Mouse (Mus musculus) C2C12 (cell line): Measurements from ENCODE around the gene Oxct2b. TPM values are rescaled to one million over a fixed set of nuclear protein-coding genes. Genes with fewer than 3 reads are reported as not detected.
"Not testable (repeated sequence)": the region's sequence is repeated elsewhere in the genome, so short reads cannot be mapped to it uniquely, and the experiment has no call there.

ENCODE experiments used
- H3K27me3 ChIP-seq: one replicate; pipeline ENCODE4 v1.6.1; 2011; ENCODE audit not compliant: control insufficient read depth, insufficient read depth, insufficient read length
- H3K36me3 ChIP-seq: one replicate; pipeline ENCODE4 v1.6.1; 2011; ENCODE audit not compliant: control insufficient read depth, insufficient read depth
- H3K4me3 ChIP-seq: one replicate; pipeline ENCODE4 v1.5.1; 2011; ENCODE audit warnings: mild to moderate bottlenecking, control low read depth; ENCODE audit not compliant: poor library complexity, insufficient read depth, severe bottlenecking
- H3K79me2 ChIP-seq: one replicate; pipeline ENCODE4 v1.6.1; 2011; ENCODE audit not compliant: control insufficient read depth, insufficient read depth
- H3K79me3 ChIP-seq: one replicate; pipeline ENCODE4 v1.6.1; 2011; ENCODE audit warnings: low read depth, control low read depth
- H3ac ChIP-seq: one replicate; pipeline ENCODE3; 2011; ENCODE audit warnings: low read depth; ENCODE audit not compliant: control insufficient read depth, insufficient read length
- CEBPB ChIP-seq: IDR thresholded peaks from one replicate; pipeline ENCODE4 v1.6.1; 2011; ENCODE audit warnings: low read depth, mild to moderate bottlenecking, control low read depth, moderate library complexity
- CTCF ChIP-seq: IDR thresholded peaks from one replicate; pipeline ENCODE4 v1.5.1; 2011; ENCODE audit not compliant: control insufficient read depth, insufficient read depth, insufficient read length
- FOSL1 ChIP-seq: IDR thresholded peaks from one replicate; pipeline ENCODE4 v1.8.0; 2011; ENCODE audit warnings: mild to moderate bottlenecking, low read length; ENCODE audit not compliant: poor library complexity, insufficient read depth, severe bottlenecking
- MAX ChIP-seq: IDR thresholded peaks from one replicate; pipeline ENCODE4 v1.6.1; 2011; ENCODE audit warnings: mild to moderate bottlenecking, control low read depth
- MYOD1 ChIP-seq: IDR thresholded peaks from one replicate; pipeline ENCODE4 v1.6.1; 2011; ENCODE audit warnings: low read depth; ENCODE audit not compliant: control insufficient read depth, insufficient read length
- MYOG ChIP-seq: IDR thresholded peaks from one replicate; pipeline ENCODE4 v1.6.1; 2011; ENCODE audit not compliant: control insufficient read depth, insufficient read length; ENCODE audit errors: extremely low read depth
- USF1 ChIP-seq: IDR thresholded peaks from one replicate; pipeline ENCODE4 v1.6.1; 2011; ENCODE audit warnings: low read depth, mild to moderate bottlenecking, control low read depth, moderate library complexity
- polyA plus RNA-seq: library from polyadenylated mRNA; unstranded; fragments of >200 nt; fragmentation: generic; extraction: Trizol; gene quantifications from one replicate; pipeline ENCODE4 v1.2.1, GENCODE M21; 2012; ENCODE audit warnings: missing spikeins

Oxct2b gene
- polyA plus RNA-seq, 1 experiment, result not detected

DNA sequence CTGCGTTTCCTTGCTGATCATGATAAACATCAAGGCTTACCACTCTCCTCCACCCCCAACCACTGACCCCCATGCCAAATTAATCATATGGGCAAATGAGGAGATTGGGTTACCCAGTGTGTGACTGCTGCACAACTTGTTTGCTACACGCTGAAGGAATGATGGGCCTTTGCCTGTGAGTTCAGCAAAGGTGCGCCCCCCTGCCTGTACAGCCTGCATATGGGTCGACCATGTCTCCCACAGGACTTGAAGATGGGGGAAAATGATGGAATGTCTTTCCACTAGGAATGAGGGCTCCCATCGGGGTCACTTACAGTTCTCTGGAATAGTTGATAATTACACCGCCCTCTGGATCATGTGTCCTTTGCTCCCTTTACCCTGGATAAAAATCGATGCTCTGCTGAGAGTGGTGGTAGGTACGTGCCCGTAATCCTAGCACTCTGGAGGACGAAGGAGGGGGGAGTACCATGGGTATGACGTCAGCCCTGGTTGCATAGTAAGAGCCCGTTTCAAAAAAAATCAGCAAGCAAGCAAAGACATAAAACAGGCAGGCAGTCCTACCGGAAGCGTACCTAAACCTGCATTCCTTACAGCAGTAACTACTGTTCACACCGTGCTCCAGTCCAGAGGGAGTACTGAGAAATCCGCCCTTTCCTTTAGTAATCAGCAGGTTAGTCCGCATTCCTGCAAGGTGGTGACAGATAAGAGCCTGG, 22.8 kb upstream of the Oxct2b start:
- no peaks in the 10 kb centered on the region for H3K36me3 ChIP-seq
- no peaks in the 10 kb centered on the region for H3K79me3 ChIP-seq
- peaks cover 4% of the 10 kb centered on the region for H3K27me3 ChIP-seq
- H3K79me2 ChIP-seq, result no peaks in the 10 kb centered on the region
- H3ac ChIP-seq, result no peak overlapping the region
- TF ChIP-seq MAX (no peak), MYOD1 (no peak), FOSL1 (no peak), CTCF (no peak), MYOG (no peak), CEBPB (no peak), USF1 (no peak)
- no peak overlapping the region for H3K4me3 ChIP-seq

GRCm38 (mm10) chr4:123093869-123094268, 22.2 kb upstream of the Oxct2b start:
- H3ac ChIP-seq, result no peak overlapping the region
- H3K36me3 ChIP-seq, result no peaks in the 10 kb centered on the region
- no peak for TF ChIP-seq USF1
- TF ChIP-seq CTCF, result no peak
- no peak for TF ChIP-seq FOSL1
- no peak for TF ChIP-seq MYOD1
- no peak for TF ChIP-seq MYOG
- TF ChIP-seq MAX, result no peak
- TF ChIP-seq CEBPB, result no peak
- no peak overlapping the region for H3K4me3 ChIP-seq
- no peaks in the 10 kb centered on the region for H3K79me3 ChIP-seq
- no peaks in the 10 kb centered on the region for H3K27me3 ChIP-seq
- H3K79me2 ChIP-seq, result no peaks in the 10 kb centered on the region

GRCm38 (mm10) chr4:123104651-123105450, 11.2 kb upstream of the Oxct2b start, which contains the start of gene Bmp8b:
TSS of gene Bmp8b (plus strand) at chr4:123105165.
- Histone ChIP-seq H3K4me3 (no peak within 1 kb of the TSS), H3K79me3 (no peaks in the 10 kb centered on the region), H3K79me2 (no peaks in the 10 kb centered on the region), H3K27me3 (peaks cover 4% of the 10 kb centered on the region), H3ac (no peak within 1 kb of the TSS), H3K36me3 (no peaks in the 10 kb centered on the region)
- TF ChIP-seq USF1 (no peak), FOSL1 (no peak), MYOD1 (no peak), MYOG (no peak)

- Histone ChIP-seq H3ac (no peak overlapping the region), H3K4me3 (no peak overlapping the region), H3K27me3 (peaks cover 4% of the 10 kb centered on the region), H3K36me3 (no peaks in the 10 kb centered on the region), H3K79me2 (no peaks in the 10 kb centered on the region), H3K79me3 (no peaks in the 10 kb centered on the region)
- TF ChIP-seq MYOD1 (no peak), CTCF (no peak), MAX (no peak), FOSL1 (no peak), CEBPB (no peak), USF1 (no peak), MYOG (no peak)
Measured at GRCm38 (mm10) chr4:123105451-123105790, 10.6 kb upstream of the Oxct2b start.

DNA sequence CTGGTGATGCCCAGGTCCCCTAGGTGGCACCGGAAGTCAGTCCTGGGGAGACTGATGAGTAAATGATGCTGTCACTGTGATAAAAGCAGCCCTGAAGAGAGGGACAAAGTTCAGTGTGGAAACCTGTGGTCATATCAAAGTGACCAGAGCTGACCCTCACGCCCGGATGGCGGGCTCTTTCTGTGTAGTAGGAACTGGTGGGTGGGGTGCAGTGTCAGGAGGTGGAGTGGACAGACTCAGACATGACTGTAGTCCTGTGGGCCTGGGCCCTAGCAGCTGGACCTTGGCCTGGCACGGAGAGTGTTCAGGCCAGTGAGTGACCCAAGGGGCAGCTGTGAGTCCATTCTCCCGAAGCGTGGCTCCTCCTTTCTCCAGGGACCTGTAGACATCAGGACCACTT, 10.1 kb upstream of the Oxct2b start:
- H3K79me2 ChIP-seq, H3K79me3 ChIP-seq, H3ac ChIP-seq, H3K36me3 ChIP-seq, H3K27me3 ChIP-seq, H3K4me3 ChIP-seq: not testable (repeated sequence)

DNA sequence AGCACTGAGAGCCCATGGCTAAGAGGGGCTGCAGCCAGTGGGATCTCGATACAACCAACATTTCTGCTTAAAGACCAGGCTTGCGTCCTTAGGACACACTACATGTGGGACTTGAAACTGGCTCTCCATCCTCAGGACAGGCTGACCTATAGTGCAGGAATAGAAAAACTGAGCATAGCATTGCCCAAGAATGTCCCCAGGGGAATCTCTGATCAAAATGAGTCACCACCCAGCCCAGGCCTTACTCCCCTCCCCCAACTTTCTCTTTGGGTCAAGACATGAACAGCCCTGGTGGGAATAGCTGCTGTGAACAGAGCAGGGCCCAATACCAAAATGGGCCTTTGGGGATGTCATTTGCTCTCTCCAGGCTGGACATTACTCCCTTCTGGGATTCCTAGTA, 9.2 kb upstream of the Oxct2b start:
- H3ac ChIP-seq, result no peak overlapping the region
- no peaks in the 10 kb centered on the region for H3K79me2 ChIP-seq
- TF ChIP-seq CEBPB, result peak; percentile 86
- no peak for TF ChIP-seq CTCF
- H3K79me3 ChIP-seq, result no peaks in the 10 kb centered on the region
- peaks cover 4% of the 10 kb centered on the region for H3K27me3 ChIP-seq
- no peaks in the 10 kb centered on the region for H3K36me3 ChIP-seq
- H3K4me3 ChIP-seq, result no peak overlapping the region
